Mouse (Mus musculus): ENCODE measurements around the gene Nxpe4. TPM values are rescaled to one million over a fixed set of nuclear protein-coding genes. Genes with fewer than 3 reads are reported as not detected.

Nxpe4 gene
- total RNA-seq, 2 experiments from 2014 or later = 10.4 to 11.2 TPM

- no peak for DNase-seq (ENCODE audit: low spot score in 2 of 2)
- intact Hi-C loops (cut with DNase I) = no loop called here
Measured at GRCm38 (mm10) chr9:48447783-48448209, 286.0 kb downstream of the Nxpe4 start.

Other genes with a start within 250 kb of the Nxpe4 start
- under 1 TPM; 0.11 to 0.27 TPM for gene Nxpe2, start 191.4 kb downstream of the Nxpe4 start, total RNA-seq (2021)

Data from left cerebral cortex, postnatal 36 days (tissue).